Mouse (Mus musculus): ENCODE measurements around the gene Tfr2. TPM values are rescaled to one million over a fixed set of nuclear protein-coding genes. Genes with fewer than 3 reads are reported as not detected.

The Tfr2 gene
- not detected for total RNA-seq (2022)

DNA sequence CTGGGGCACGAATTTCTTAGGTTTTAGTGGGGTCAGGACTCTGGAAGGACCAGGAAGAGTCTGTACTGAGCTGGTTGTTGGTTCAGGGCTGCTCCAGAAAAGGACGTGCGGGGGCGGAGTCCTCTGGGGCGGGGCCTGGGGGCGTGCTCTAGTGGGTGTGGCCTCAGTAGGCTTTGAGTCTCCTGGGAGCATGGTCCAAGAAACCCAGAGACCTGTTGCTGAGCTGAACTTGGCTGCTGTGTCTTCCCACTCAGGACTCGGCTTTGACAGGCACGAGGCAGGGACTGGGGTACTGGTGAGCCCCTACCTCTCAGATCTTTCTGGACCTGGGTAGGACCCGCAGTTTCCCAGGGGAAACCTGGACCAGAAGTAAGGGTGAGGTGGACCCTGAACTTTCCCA lies at the start of gene Tfr2:
Tfr2 (plus strand) TSS at position 176 of the 400 bp plus-strand sequence.
- no peak for DNase-seq (ENCODE audit: low spot score in 2 of 2)

DNA sequence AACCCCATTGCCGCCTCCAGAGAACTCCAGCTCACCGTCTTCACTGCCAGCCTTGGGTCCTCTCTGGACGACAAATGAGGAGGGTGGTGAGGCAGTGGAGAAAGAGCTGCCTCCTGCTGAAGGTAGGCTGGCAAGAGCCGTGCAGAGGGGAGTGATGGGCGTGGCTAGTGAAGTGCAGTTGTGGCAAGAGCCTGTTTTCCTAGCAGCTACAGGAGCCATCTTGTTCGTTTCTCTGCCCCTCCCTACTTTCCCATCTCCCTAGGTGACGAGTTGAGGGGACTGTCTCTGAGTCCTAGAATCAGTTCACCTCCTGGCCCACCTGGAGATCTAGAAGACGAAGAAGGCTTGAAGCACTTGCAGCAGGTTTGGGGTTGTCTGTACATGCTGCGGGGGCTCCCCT lies 47.8 kb upstream of the Tfr2 start:
- no peak for DNase-seq (ENCODE audit: low spot score in 2 of 2)

DNA sequence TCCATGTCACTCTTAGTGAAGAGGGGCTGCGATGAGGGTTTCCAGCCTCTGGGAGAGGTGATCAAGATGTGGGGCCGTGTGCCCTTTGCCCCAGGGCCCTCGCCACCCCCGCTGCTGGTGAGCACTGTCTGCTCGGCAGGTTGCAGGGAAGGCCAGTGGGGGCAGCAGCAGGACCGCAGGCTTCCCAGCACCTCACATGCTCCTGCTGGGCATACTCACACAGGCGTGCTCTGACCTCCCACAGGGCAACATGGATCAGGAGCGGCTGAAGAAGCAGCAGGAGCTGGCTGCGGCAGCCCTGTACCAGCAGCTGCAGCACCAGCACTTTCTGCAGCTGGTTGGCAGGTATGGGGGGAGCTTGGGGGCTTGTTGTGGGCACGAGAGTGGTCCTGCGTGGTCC lies 46.9 kb upstream of the Tfr2 start:
- DNase-seq (ENCODE audit: low spot score in 2 of 2), result no peak

- DNase-seq (ENCODE audit: low spot score in 2 of 2), result no peak
Measured at GRCm38 (mm10) chr5:137523396-137524250, 46.0 kb upstream of the Tfr2 start.

DNA sequence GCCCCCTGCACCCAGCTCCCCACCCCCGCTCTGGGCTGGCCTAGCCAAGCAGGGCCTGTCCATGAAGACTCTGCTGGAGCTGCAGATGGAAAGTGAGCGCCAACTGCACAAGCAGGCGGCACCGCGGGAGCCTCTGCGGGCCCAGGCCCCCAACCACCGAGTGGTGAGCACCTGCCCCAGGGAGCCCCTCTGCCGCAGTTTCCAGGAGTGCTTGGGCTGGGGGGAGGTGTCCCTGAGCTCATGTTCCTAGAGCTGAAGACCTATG lies 45.5 kb upstream of the Tfr2 start:
- DNase-seq (ENCODE audit: low spot score in 2 of 2), result no peak

- no peak for DNase-seq (ENCODE audit: low spot score in 2 of 2)
Measured at GRCm38 (mm10) chr5:137524671-137525070, 45.0 kb upstream of the Tfr2 start.

DNA sequence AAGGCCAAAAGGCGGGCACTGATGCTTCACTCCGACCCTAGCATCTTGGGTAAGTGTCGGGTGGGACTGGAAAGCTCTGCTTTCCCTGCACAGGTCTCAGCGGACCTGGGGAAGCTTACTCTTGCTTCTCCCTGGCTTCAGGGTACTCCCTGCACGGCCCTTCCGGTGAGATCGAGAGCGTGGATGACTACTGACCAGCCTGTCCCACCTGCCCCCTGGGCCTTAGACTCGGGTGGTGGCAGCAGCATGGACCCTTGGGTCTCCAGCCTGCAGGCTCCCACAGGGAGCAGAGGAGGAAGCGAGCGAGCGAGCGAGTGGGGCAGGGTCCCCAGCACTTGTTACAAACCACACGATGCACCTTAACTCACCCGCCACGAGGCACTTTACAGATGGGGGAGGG lies 44.1 kb upstream of the Tfr2 start:
- no peak for DNase-seq (ENCODE audit: low spot score in 2 of 2)

DNA sequence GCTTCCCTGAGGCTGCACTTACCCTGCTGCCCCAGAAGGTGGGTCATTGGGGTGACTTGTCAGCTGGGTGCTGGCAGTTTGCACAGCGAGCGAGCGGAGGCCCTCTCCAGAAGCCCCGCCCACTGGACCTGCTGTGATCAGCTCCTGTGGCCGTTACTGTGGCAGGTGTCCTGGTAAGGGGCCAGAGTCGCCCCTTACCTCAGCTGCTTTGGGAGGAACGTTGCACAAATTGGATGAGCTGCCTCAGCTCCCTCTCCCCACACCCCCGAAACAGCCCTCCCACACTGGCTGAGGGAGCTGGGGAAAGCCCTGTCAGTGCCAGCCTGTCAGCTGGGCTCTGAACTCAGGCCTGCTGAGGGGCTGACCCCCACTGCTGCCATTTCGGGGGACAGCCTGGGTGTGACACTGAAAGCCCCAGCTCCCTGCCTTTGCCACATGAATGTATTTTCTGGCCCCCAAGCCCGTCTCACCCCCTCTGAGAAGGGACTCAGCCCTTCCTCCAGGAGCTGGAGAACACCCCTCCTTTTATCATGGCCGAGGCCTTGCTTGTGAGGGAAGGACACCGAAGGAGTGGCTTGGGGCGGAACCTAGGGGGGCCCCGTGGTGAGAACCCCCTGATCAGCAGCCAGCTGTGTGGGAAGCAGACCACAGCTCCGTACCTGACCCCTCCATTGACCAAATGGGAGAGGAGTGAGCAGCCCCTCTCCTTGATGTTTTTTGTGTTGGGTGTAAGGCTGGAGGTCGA lies 43.3 kb upstream of the Tfr2 start:
- DNase-seq (ENCODE audit: low spot score in 2 of 2), result no peak

- DNase-seq (ENCODE audit: low spot score in 2 of 2), result no peak
Measured at GRCm38 (mm10) chr5:137527413-137527812, 42.2 kb upstream of the Tfr2 start.

GRCm38 (mm10) chr5:137528247-137528968 lies 41.2 kb upstream of the Tfr2 start:
- DNase-seq (ENCODE audit: low spot score in 2 of 2), result no peak

GRCm38 (mm10) chr5:137529221-137529995 lies 40.2 kb upstream of the Tfr2 start:
- no peak for DNase-seq (ENCODE audit: low spot score in 2 of 2)

- DNase-seq (ENCODE audit: low spot score in 2 of 2), result no peak
Measured at GRCm38 (mm10) chr5:137530075-137530474, 39.6 kb upstream of the Tfr2 start.

GRCm38 (mm10) chr5:137530588-137531413 lies 38.8 kb upstream of the Tfr2 start:
- peak; percentile 50 to 58 for DNase-seq (ENCODE audit: low spot score in 2 of 2)

DNA sequence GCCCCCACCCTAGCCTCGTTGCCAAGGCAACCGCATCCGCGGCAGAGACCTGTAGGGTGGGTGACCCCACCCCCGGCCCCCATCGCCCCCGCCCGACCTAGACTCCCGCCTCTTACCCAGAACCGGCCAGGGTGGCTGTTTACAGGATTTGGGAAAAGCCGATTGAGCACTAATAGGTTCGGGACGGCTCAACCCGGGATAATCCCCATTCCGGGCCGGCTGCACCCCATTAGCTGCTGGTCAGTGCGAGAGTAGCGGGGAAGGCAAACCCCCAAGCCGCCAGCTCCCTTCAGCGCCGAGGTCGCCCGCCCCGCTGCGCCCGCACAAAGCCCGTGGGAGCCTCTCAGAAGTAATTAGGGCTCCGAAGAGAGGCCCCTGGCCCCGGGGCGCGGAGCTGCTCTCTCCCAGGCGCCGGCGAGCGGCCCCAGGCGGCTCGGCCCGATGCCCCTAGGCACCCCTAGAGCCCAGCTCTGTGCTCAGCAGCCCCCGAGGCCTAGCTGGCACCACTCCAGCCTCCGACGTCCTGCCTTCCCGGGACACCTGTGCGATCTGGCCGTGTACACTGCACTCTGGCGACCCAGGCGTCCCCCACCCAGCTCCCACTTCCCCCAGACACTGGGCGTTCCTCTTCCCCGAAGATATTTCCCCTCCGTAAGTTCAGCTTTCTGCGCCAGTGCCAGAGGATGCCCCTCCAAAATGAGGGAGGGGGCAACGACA lies 38.1 kb upstream of the Tfr2 start:
- DNase-seq (ENCODE audit: low spot score in 2 of 2), result no peak

DNA sequence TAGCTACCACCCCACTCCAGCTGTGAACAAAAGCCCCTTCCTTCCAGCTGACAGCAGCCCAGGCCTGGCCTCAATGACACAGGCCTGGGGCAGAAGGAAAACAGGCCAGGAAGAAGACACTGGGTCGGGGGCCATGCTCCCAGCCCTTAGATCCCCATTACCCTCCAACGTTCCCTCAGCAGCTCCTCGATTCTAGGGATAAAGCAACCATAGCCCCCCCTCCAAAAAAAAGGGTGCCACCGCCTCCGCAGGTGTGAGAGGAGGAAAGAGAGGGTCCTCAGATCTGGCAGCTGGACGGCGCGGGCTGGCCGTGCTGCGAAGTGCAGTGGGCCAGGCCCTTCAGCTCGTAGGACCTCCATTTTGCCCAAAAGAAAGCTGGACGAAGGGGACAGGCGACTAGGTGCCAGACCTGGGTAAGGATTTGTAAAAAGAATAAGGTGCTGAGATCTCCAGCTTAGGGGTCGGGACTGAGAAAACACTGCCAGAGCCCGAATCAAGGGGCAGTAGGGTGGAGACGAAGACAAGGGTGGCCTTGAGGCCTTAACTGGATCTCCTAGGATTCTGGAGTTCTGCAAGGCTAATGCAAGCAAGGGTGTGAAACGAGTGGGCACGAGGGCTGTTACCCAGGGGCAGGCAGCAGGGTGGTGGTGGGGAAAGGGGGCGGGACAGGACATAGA lies 37.4 kb upstream of the Tfr2 start:
- DNase-seq (ENCODE audit: low spot score in 2 of 2), result no peak

GRCm38 (mm10) chr5:137532808-137533116 lies 36.9 kb upstream of the Tfr2 start:
- DNase-seq (ENCODE audit: low spot score in 2 of 2), result no peak

DNA sequence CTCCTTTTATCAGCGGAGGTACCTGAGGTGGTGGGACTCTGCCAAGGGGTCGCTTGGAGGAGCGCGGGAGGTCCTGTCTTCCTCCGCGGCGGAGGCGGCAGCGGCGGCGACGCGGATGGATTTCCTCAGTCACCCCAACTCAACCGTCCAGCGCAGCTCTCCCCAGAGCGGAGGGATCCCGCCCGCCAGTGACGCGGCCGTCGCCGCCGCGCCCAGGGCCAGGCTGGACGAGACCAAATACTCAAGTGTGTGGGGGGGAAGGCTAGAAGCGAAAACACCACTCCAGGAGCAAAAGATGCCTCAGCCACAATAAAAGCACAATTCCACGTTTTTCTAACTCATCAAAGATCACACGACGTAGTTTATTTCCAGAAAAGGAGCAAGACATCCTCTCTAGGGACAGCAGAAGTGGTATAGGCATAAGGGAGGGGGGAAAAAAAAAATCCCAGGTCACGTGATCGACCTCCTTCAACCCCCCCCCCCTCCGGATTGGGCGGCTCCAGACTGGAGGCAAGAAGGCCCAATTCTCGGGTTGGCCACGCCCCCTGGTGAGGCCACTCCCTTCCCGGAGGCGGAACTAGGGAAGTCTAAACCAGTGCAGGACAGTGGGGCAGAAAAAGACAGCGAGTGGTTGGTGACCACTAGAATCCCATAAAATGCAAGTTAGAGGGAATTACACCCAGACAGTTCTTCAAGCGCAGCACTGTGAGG lies 36.4 kb upstream of the Tfr2 start, which contains the start of the genes Epo and Gnb2:
Epo (minus strand) TSS at position 126 of the 711 bp plus-strand sequence.
Gnb2 (minus strand) TSS at position 394 of the 711 bp plus-strand sequence.
- peak; percentile 98 to 99 for DNase-seq (ENCODE audit: low spot score in 2 of 2)

- no peak for DNase-seq (ENCODE audit: low spot score in 2 of 2)
Measured at GRCm38 (mm10) chr5:137534762-137535161, 34.9 kb upstream of the Tfr2 start.

- DNase-seq (ENCODE audit: low spot score in 2 of 2), result no peak
Measured at GRCm38 (mm10) chr5:137535318-137535717, 34.3 kb upstream of the Tfr2 start.
